Mouse (Mus musculus): ENCODE measurements around the gene Edar.

DNA sequence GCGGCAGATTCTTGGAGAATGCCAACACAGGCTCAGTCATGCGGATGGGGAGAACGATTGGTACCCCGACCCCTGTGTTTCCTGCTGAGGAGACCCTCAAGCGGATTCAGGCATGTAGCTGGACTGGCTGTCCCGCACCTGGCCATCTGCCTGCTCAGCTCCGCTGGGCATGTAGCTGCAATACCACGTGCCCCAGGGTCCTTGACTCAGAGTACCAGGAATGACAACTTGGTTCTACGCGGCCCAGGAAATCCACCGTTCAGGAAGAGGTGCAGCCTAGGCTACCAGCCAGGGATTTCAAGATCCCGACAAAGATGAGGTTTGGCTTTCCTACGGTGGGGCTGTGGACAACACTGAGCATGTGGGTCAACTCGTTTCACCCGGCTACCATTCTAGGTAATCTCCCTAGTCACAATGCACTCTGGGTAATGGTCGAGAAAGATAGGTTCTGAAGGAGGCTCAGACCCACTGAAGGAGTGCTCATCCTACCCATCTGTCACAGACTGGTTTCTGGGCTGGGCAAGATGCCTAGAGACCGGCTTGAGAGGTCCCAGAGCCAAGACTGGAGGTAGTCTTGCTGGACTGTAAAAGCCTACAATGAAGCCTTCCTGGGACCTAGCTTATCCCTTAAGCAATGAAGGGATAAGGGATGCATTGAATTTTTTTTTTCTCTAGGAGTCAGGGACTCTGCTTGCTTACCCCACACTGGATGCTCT, 56.8 kb downstream of the Edar start:
- TF ChIP-seq CTCF (conservative IDR thresholded peaks at IDR 0.05; ENCODE audit: insufficient read depth, insufficient read length, low read depth, low read length) (no peak), POLR2A (IDR thresholded peaks at IDR 0.05; ENCODE audit: low read depth, low read length) (no peak)

Measured in kidney, adult 2 months (tissue).